Mouse (Mus musculus): ENCODE measurements around the gene Cd209b. TPM values are rescaled to one million over a fixed set of nuclear protein-coding genes. Genes with fewer than 3 reads are reported as not detected.

Gene Cd209b
- polyA plus RNA-seq, 1 experiment = not detected

Other genes with a start within 250 kb of the Cd209b start
- 0.01 TPM for gene Fcer2a, start 232.7 kb downstream of the Cd209b start, polyA plus RNA-seq (2012; fragmentation: generic; extraction: Trizol)
- not detected for gene Clec4g, start 206.2 kb downstream of the Cd209b start, polyA plus RNA-seq (2012; fragmentation: generic; extraction: Trizol)
- gene Cd209a, start 177.9 kb downstream of the Cd209b start, polyA plus RNA-seq (2012; fragmentation: generic; extraction: Trizol) = not detected
- gene Cd209e, start 72.5 kb downstream of the Cd209b start, polyA plus RNA-seq (2012; fragmentation: generic; extraction: Trizol) = not detected
- not detected for gene Cd209d, start 48.3 kb downstream of the Cd209b start, polyA plus RNA-seq (2012; fragmentation: generic; extraction: Trizol)
- 0.02 TPM for gene Cd209c, start 27.9 kb upstream of the Cd209b start, polyA plus RNA-seq (2012; fragmentation: generic; extraction: Trizol)
- gene Cd209f, start 179.0 kb upstream of the Cd209b start, polyA plus RNA-seq (2012; fragmentation: generic; extraction: Trizol) = not detected
- gene Cd209g, start 207.3 kb upstream of the Cd209b start, polyA plus RNA-seq (2012; fragmentation: generic; extraction: Trizol) = not detected
- gene Evi5l, start 239.7 kb upstream of the Cd209b start, polyA plus RNA-seq (2012; fragmentation: generic; extraction: Trizol) = 11.6 TPM